Mouse (Mus musculus) hindbrain, embryonic 13.5 days (tissue): ENCODE data around the gene D1Pas1. TPM values are rescaled to one million over a fixed set of nuclear protein-coding genes. Genes with fewer than 3 reads are reported as not detected.
A peak's percentile ranks its signal among the peaks of the same experiment; 100 is the strongest.

Experiments
- ATAC-seq: fragments of 200-750 bp; cut with Nextera tagmentation; 2 replicates; pipeline ENCODE4 v1.8.0; 2017; ENCODE audit warnings: moderate TSS enrichment; ENCODE audit not compliant: low FRiP score
- H3K27ac ChIP-seq: fragments of 300-500 bp; sonication (generic); 2 replicates; pipeline ENCODE4 v1.5.1; 2015; ENCODE audit warnings: inconsistent platforms, mild to moderate bottlenecking, moderate library complexity
- H3K27me3 ChIP-seq: fragments of 300-500 bp; sonication (generic); 2 replicates; pipeline ENCODE4 v1.6.1; 2015; ENCODE audit warnings: mild to moderate bottlenecking, inconsistent platforms
- H3K36me3 ChIP-seq: fragments of 300-500 bp; sonication (generic); 2 replicates; pipeline ENCODE4 v1.6.1; 2015; ENCODE audit warnings: mild to moderate bottlenecking, inconsistent platforms
- H3K4me1 ChIP-seq: fragments of 300-500 bp; sonication (generic); replicated peaks from 2 replicates; pipeline ENCODE4 v1.6.1; 2015; ENCODE audit warnings: inconsistent platforms
- H3K4me2 ChIP-seq: fragments of 300-500 bp; sonication (generic); 2 replicates; pipeline ENCODE4 v1.6.1; 2015; ENCODE audit warnings: inconsistent platforms, mild to moderate bottlenecking, moderate library complexity
- H3K4me3 ChIP-seq: fragments of 300-500 bp; sonication (generic); 2 replicates; pipeline ENCODE4 v1.5.1; 2015; ENCODE audit warnings: mild to moderate bottlenecking, inconsistent platforms
- H3K9ac ChIP-seq: fragments of 300-500 bp; sonication (generic); 2 replicates; pipeline ENCODE4 v1.6.1; 2015; ENCODE audit warnings: mild to moderate bottlenecking, inconsistent platforms
- H3K9me3 ChIP-seq: fragments of 300-500 bp; sonication (generic); 2 replicates; pipeline ENCODE4 v1.6.1; 2016; ENCODE audit warnings: inconsistent platforms
- WGBS: fragments of 180-500 bp; shearing (Covaris S2); methylation state at CpG from one replicate; pipeline ENCODE4 v1.1.7; 2015; 5-methylcytosine and 5-hydroxymethylcytosine counted together
- polyA plus RNA-seq: library from polyadenylated mRNA; unstranded; fragments of >200 nt; fragmentation: Nextera tagmentation; extraction: Ambion mirVana; gene quantifications from 2 replicates; pipeline ENCODE4 v1.2.1, GENCODE M21; 2015

D1Pas1 gene
- polyA plus RNA-seq, 1 experiment from 2014 or later = 0.21 TPM

DNA sequence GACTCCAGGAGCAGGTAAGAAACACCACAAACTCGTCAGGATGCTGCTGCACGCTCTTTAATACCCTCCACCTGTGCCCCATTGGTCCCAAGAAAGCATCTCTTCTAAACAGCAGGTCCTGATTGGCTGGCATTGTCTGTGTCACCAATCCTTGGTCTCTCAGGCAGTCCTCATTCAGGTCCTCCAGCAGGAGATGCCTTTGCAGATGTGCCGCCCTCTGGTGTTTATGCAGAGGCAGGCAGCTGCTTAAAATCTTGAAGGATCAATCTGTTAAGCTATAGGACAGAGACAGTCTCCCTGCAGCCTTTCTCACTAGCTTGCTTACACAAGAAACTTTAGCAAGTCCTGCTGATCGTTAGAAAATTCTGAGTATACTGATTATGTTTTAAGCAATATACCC, 7.8 kb upstream of the D1Pas1 start:
- Histone ChIP-seq H3K27me3 (no peaks in the 10 kb centered on the region), H3K4me1 (peaks cover 7% of the 10 kb centered on the region), H3K9ac (no peak overlapping the region), H3K4me3 (no peak overlapping the region), H3K4me2 (no peak overlapping the region), H3K36me3 (no peaks in the 10 kb centered on the region), H3K27ac (no peak overlapping the region), H3K9me3 (no peaks in the 10 kb centered on the region)
- WGBS = 61% methylated on average over 4 of the region's 4 CpGs
- no peak for ATAC-seq

GRCm38 (mm10) chr1:186964143-186964875, 2.9 kb upstream of the D1Pas1 start:
- Histone ChIP-seq H3K4me3 (no peak overlapping the region), H3K4me2 (no peak overlapping the region), H3K4me1 (no peaks in the 10 kb centered on the region), H3K27ac (no peak overlapping the region), H3K9me3 (peaks cover 31% of the 10 kb centered on the region), H3K36me3 (no peaks in the 10 kb centered on the region; the same call in none of the 2 replicates), H3K27me3 (no peaks in the 10 kb centered on the region), H3K9ac (no peak overlapping the region)
- no peak for ATAC-seq
- WGBS = 70% methylated on average over 4 of the region's 4 CpGs

- H3K36me3 ChIP-seq = no peaks in the 10 kb centered on the region; the same call in none of the 2 replicates
- H3K4me2 ChIP-seq = no peak overlapping the region
- H3K9me3 ChIP-seq = peaks cover 35% of the 10 kb centered on the region
- WGBS = 91% methylated on average over 34 of the region's 34 CpGs
- no peak overlapping the region for H3K27ac ChIP-seq
- no peaks in the 10 kb centered on the region for H3K27me3 ChIP-seq
- no peaks in the 10 kb centered on the region for H3K4me1 ChIP-seq
- no peak for ATAC-seq
- no peak overlapping the region for H3K9ac ChIP-seq
- H3K4me3 ChIP-seq = no peak overlapping the region
Measured at GRCm38 (mm10) chr1:186967926-186968325, 710 bp downstream of the D1Pas1 start.

GRCm38 (mm10) chr1:186976937-186977540, 9.8 kb downstream of the D1Pas1 start:
- Histone ChIP-seq H3K4me2 (no peak overlapping the region), H3K27ac (no peak overlapping the region), H3K27me3 (0 out of 2 replicates have a peak, but pooled peaks cover 5% of the 10 kb centered on the region), H3K4me1 (peaks cover 14% of the 10 kb centered on the region), H3K9me3 (no peaks in the 10 kb centered on the region), H3K36me3 (no peaks in the 10 kb centered on the region), H3K4me3 (no peak overlapping the region), H3K9ac (no peak overlapping the region)
- WGBS = 68% methylated on average over 4 of the region's 4 CpGs
- no peak for ATAC-seq

DNA sequence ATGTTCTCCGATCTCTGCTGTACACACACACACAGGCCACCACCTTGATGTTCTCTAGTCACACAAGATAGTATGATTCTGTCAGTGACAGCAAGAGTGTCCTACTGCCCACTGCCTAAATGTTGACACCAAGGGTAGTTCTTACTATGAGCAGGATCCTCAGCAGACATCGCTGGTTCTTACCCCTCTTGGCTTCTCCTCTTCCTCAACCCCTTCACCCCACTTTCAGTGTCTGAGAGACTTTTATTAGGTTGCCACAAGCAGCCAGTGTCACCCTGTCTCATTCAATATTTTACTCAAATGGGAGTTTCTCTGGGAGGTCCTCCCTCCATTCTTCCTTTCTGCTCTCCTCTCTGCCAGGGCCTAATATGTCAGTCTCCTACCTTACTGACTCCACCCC, 10.6 kb downstream of the D1Pas1 start:
- no peak for ATAC-seq
- no peaks in the 10 kb centered on the region for H3K36me3 ChIP-seq
- H3K27me3 ChIP-seq = 0 out of 2 replicates have a peak, but pooled peaks cover 5% of the 10 kb centered on the region
- 96% methylated on average over 2 of the region's 2 CpGs for WGBS
- no peak overlapping the region for H3K27ac ChIP-seq
- no peak overlapping the region for H3K4me3 ChIP-seq
- no peak overlapping the region for H3K4me2 ChIP-seq
- H3K9me3 ChIP-seq = no peaks in the 10 kb centered on the region
- no peak overlapping the region for H3K9ac ChIP-seq
- H3K4me1 ChIP-seq = peaks cover 14% of the 10 kb centered on the region

- Histone ChIP-seq H3K9me3 (no peaks in the 10 kb centered on the region), H3K4me3 (no peak overlapping the region), H3K27me3 (peaks cover 6% of the 10 kb centered on the region; the same call in 1 of the 2 replicates), H3K9ac (no peak overlapping the region), H3K36me3 (no peaks in the 10 kb centered on the region), H3K4me1 (peaks cover 14% of the 10 kb centered on the region), H3K4me2 (no peak overlapping the region), H3K27ac (0 out of 2 replicates have a peak overlapping the region, but pooled peaks have one; percentile 30)
- no peak for ATAC-seq
- WGBS = 60% methylated on average over 8 of the region's 8 CpGs
Measured at GRCm38 (mm10) chr1:186979465-186979864, 12.2 kb downstream of the D1Pas1 start.

DNA sequence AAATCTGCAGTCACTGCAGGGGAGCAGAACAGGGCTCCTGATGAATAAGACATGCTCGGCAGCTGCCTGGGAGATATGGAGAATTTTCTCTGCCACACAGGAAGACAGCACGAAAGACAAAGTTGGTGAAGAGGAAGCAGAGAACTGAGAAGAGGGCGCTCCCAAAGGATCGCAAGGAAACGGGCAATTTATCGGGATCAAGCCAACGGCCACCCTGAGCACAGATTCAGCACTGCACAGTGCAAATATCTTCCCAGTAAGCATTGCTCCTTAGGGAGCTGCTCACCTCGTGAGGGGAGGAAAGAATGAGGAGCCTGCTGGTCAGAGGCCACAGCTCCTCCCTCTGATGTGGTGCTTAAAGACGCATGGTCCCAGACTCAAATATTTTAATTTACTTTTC, 13.3 kb downstream of the D1Pas1 start:
- no peak for ATAC-seq
- 52% methylated on average over 9 of the region's 9 CpGs for whole genome bisulfite sequencing
- Histone ChIP-seq H3K9ac (no peak overlapping the region), H3K4me2 (no peak overlapping the region), H3K4me1 (peaks cover 14% of the 10 kb centered on the region), H3K27ac (0 out of 2 replicates have a peak overlapping the region, but pooled peaks have one; percentile 9), H3K27me3 (peaks cover 8% of the 10 kb centered on the region; the same call in 1 of the 2 replicates), H3K4me3 (no peak overlapping the region), H3K9me3 (no peaks in the 10 kb centered on the region), H3K36me3 (no peaks in the 10 kb centered on the region)

GRCm38 (mm10) chr1:186985131-186985530, 17.9 kb downstream of the D1Pas1 start:
- no peak for ATAC-seq
- no peaks in the 10 kb centered on the region for H3K9me3 ChIP-seq
- WGBS = 86% methylated on average over 11 of the region's 11 CpGs
- H3K4me3 ChIP-seq = no peak overlapping the region
- H3K9ac ChIP-seq = no peak overlapping the region
- peaks cover 8% of the 10 kb centered on the region; the same call in 1 of the 2 replicates for H3K27me3 ChIP-seq
- H3K4me1 ChIP-seq = peaks cover 21% of the 10 kb centered on the region
- no peak overlapping the region for H3K4me2 ChIP-seq
- H3K27ac ChIP-seq = no peak overlapping the region
- no peaks in the 10 kb centered on the region for H3K36me3 ChIP-seq

DNA sequence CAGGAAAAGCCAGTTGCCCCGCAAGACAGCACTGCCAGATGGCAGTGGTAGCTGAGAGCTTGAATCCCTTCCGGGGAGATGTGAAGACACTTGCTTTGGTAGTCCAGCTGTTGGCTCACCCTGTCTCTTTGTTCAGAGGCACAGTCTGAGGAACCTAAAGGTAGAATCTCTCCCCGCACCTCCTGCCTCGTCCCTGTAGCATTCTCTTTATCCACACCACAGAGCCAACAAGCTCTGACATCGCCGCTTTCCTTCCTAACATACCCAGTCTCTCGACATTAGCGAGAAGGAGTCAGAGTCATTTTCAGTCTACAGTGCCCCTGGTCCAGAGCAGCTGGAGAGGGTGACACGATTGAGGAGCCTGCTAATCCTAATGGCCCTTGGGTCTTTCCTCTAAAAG, 18.9 kb downstream of the D1Pas1 start:
- Histone ChIP-seq H3K4me1 (peaks cover 14% of the 10 kb centered on the region), H3K4me3 (no peak overlapping the region), H3K27me3 (peaks cover 8% of the 10 kb centered on the region; the same call in 1 of the 2 replicates), H3K9me3 (no peaks in the 10 kb centered on the region), H3K4me2 (no peak overlapping the region), H3K27ac (no peak overlapping the region), H3K36me3 (no peaks in the 10 kb centered on the region), H3K9ac (no peak overlapping the region)
- ATAC-seq = no peak
- WGBS = 70% methylated on average over 9 of the region's 9 CpGs

DNA sequence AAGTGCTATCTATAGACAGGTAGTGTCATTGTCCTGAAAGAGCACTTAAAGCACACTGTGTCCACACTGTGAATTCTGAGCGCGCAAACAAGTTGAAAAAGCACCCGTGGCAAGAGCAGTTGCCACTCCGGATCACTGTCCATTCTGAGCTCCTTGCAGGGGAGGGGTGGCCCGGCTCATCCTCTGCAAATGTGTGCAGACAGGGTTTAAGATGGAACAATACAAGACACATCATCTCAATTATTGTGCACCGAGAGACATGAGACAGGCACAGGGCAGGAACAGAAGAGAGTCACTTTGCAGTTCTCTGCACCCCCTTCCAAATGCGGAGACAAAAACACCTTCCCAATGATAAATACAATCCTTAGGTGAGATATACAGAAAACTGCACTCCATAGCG, 19.3 kb downstream of the D1Pas1 start:
- H3K9me3 ChIP-seq = no peaks in the 10 kb centered on the region
- H3K4me2 ChIP-seq = no peak overlapping the region
- H3K4me1 ChIP-seq = peaks cover 14% of the 10 kb centered on the region
- no peaks in the 10 kb centered on the region for H3K36me3 ChIP-seq
- H3K27me3 ChIP-seq = peaks cover 7% of the 10 kb centered on the region; the same call in 1 of the 2 replicates
- WGBS = 78% methylated on average over 8 of the region's 8 CpGs
- H3K4me3 ChIP-seq = no peak overlapping the region
- ATAC-seq = no peak
- no peak overlapping the region for H3K9ac ChIP-seq
- H3K27ac ChIP-seq = no peak overlapping the region

GRCm38 (mm10) chr1:186988281-186988682, 21.1 kb downstream of the D1Pas1 start:
- no peak overlapping the region for H3K4me2 ChIP-seq
- WGBS = 35% methylated on average over 9 of the region's 9 CpGs

GRCm38 (mm10) chr1:186988822-186989221, 21.6 kb downstream of the D1Pas1 start:
- no peaks in the 10 kb centered on the region for H3K9me3 ChIP-seq
- H3K4me2 ChIP-seq = no peak overlapping the region
- H3K36me3 ChIP-seq = no peaks in the 10 kb centered on the region
- H3K27ac ChIP-seq = no peak overlapping the region
- H3K9ac ChIP-seq = no peak overlapping the region
- H3K27me3 ChIP-seq = peaks cover 3% of the 10 kb centered on the region; the same call in 1 of the 2 replicates
- H3K4me3 ChIP-seq = no peak overlapping the region
- WGBS = 92% methylated on average over 4 of the region's 4 CpGs
- ATAC-seq = no peak
- peaks cover 14% of the 10 kb centered on the region for H3K4me1 ChIP-seq

More at GRCm38 (mm10) chr1:186988281-186988682, 21.1 kb downstream of the D1Pas1 start:
- peaks cover 3% of the 10 kb centered on the region; the same call in 1 of the 2 replicates for H3K27me3 ChIP-seq
- no peak overlapping the region for H3K4me3 ChIP-seq
- no peak overlapping the region for H3K9ac ChIP-seq
- peaks cover 14% of the 10 kb centered on the region for H3K4me1 ChIP-seq
- H3K9me3 ChIP-seq = no peaks in the 10 kb centered on the region
- ATAC-seq = no peak
- H3K27ac ChIP-seq = no peak overlapping the region
- no peaks in the 10 kb centered on the region for H3K36me3 ChIP-seq
